Mouse (Mus musculus) embryonic facial prominence, embryonic 15.5 days (tissue): ENCODE results near the gene Ccdc71. TPM values are rescaled to one million over a fixed set of nuclear protein-coding genes. Genes with fewer than 3 reads are reported as not detected.

Experiments used
- ATAC-seq: fragments of 200-750 bp; cut with Nextera tagmentation; 2 replicates; pipeline ENCODE4 v1.8.0; 2017; ENCODE audit warnings: low read depth, moderate TSS enrichment; ENCODE audit not compliant: insufficient number of reproducible peaks, low FRiP score, low TSS enrichment
- H3K27ac ChIP-seq: fragments of 300-500 bp; sonication (generic); replicated peaks from 2 replicates; pipeline ENCODE4 v1.5.1; 2015; ENCODE audit warnings: mild to moderate bottlenecking, inconsistent platforms
- H3K27me3 ChIP-seq: fragments of 300-500 bp; sonication (generic); 2 replicates; pipeline ENCODE4 v1.6.1; 2015; ENCODE audit warnings: inconsistent platforms
- H3K36me3 ChIP-seq: fragments of 300-500 bp; sonication (generic); 2 replicates; pipeline ENCODE4 v1.6.1; 2015; ENCODE audit warnings: mild to moderate bottlenecking, inconsistent platforms
- H3K4me1 ChIP-seq: fragments of 300-500 bp; sonication (generic); 2 replicates; pipeline ENCODE4 v1.6.1; 2015; ENCODE audit warnings: inconsistent platforms
- H3K4me2 ChIP-seq: fragments of 300-500 bp; sonication (generic); replicated peaks from 2 replicates; pipeline ENCODE4 v1.6.1; 2015; ENCODE audit warnings: mild to moderate bottlenecking, inconsistent platforms
- H3K4me3 ChIP-seq: fragments of 300-500 bp; sonication (generic); replicated peaks from 2 replicates; pipeline ENCODE4 v1.5.1; 2015; ENCODE audit warnings: mild to moderate bottlenecking, inconsistent platforms
- H3K9ac ChIP-seq: fragments of 300-500 bp; sonication (generic); 2 replicates; pipeline ENCODE4 v1.6.1; 2015; ENCODE audit warnings: inconsistent platforms
- H3K9me3 ChIP-seq: fragments of 300-500 bp; sonication (generic); replicated peaks from 2 replicates; pipeline ENCODE4 v1.6.1; 2016; ENCODE audit warnings: inconsistent platforms
- WGBS: fragments of 180-500 bp; shearing (Covaris S2); methylation state at CpG from one replicate; pipeline ENCODE4 v1.1.7; 2015; 5-methylcytosine and 5-hydroxymethylcytosine counted together
- polyA plus RNA-seq: library from polyadenylated mRNA; unstranded; fragments of >200 nt; fragmentation: Nextera tagmentation; extraction: Ambion mirVana; gene quantifications from 2 replicates; pipeline ENCODE4 v1.2.1, GENCODE M21; 2015

Ccdc71 gene
- polyA plus RNA-seq, 1 experiment from 2014 or later = 60.7 TPM

GRCm38 (mm10) chr9:108449860-108450259 lies 10.5 kb upstream of the Ccdc71 start:
- no peaks in the 10 kb centered on the region for H3K9me3 ChIP-seq
- 39% methylated on average over 4 of the region's 4 CpGs for WGBS
- peaks cover 13% of the 10 kb centered on the region; the same call in 1 of the 2 replicates for H3K36me3 ChIP-seq
- no peak overlapping the region for H3K4me3 ChIP-seq
- no peak for ATAC-seq
- no peaks in the 10 kb centered on the region for H3K27me3 ChIP-seq
- no peak overlapping the region for H3K9ac ChIP-seq
- peaks cover 51% of the 10 kb centered on the region for H3K4me1 ChIP-seq
- H3K4me2 ChIP-seq = peak overlapping the region; percentile 86; the same call in 1 of the 2 replicates
- peak overlapping the region; percentile 41; the same call in 1 of the 2 replicates for H3K27ac ChIP-seq

- Histone ChIP-seq H3K27ac (peak overlapping the region; percentile 41; the same call in 1 of the 2 replicates), H3K36me3 (peaks cover 13% of the 10 kb centered on the region; the same call in 1 of the 2 replicates), H3K27me3 (no peaks in the 10 kb centered on the region), H3K4me3 (peak overlapping the region; percentile 62; the same call in 1 of the 2 replicates), H3K4me2 (peak overlapping the region; percentile 86), H3K4me1 (peaks cover 51% of the 10 kb centered on the region), H3K9me3 (no peaks in the 10 kb centered on the region), H3K9ac (no peak overlapping the region)
- ATAC-seq = no peak
- 63% methylated on average over 21 of the region's 21 CpGs for WGBS
Observed at GRCm38 (mm10) chr9:108450292-108451169, 9.8 kb upstream of the Ccdc71 start.

GRCm38 (mm10) chr9:108451170-108451493 lies 9.2 kb upstream of the Ccdc71 start:
- Histone ChIP-seq H3K4me3 (peak overlapping the region; percentile 62), H3K9ac (no peak overlapping the region), H3K4me2 (peak overlapping the region; percentile 86), H3K9me3 (no peaks in the 10 kb centered on the region), H3K27me3 (no peaks in the 10 kb centered on the region), H3K4me1 (peaks cover 51% of the 10 kb centered on the region), H3K36me3 (peaks cover 13% of the 10 kb centered on the region; the same call in 1 of the 2 replicates), H3K27ac (peak overlapping the region; percentile 41; the same call in 1 of the 2 replicates)
- 87% methylated on average over 6 of the region's 6 CpGs for WGBS
- ATAC-seq = no peak

- H3K27ac ChIP-seq = peak overlapping the region; percentile 91
- peak overlapping the region; percentile 68 for H3K9ac ChIP-seq
- no peaks in the 10 kb centered on the region for H3K9me3 ChIP-seq
- H3K27me3 ChIP-seq = no peaks in the 10 kb centered on the region
- H3K4me1 ChIP-seq = peaks cover 51% of the 10 kb centered on the region
- peaks cover 13% of the 10 kb centered on the region; the same call in 1 of the 2 replicates for H3K36me3 ChIP-seq
- H3K4me3 ChIP-seq = peak overlapping the region; percentile 62
- ATAC-seq = no peak
- H3K4me2 ChIP-seq = peak overlapping the region; percentile 86
- 42% methylated on average over 6 of the region's 6 CpGs for WGBS
Observed at GRCm38 (mm10) chr9:108451519-108452160, 8.7 kb upstream of the Ccdc71 start.

GRCm38 (mm10) chr9:108452291-108452906 lies 7.9 kb upstream of the Ccdc71 start:
- Histone ChIP-seq H3K27ac (peak overlapping the region; percentile 91), H3K27me3 (no peaks in the 10 kb centered on the region), H3K4me3 (peak overlapping the region; percentile 62), H3K36me3 (peaks cover 13% of the 10 kb centered on the region; the same call in 1 of the 2 replicates), H3K9me3 (no peaks in the 10 kb centered on the region), H3K4me2 (peak overlapping the region; percentile 86), H3K4me1 (peaks cover 51% of the 10 kb centered on the region), H3K9ac (peak overlapping the region; percentile 68)
- ATAC-seq = peak; percentile 90
- WGBS = under 1% methylated on average over 40 of the region's 40 CpGs

GRCm38 (mm10) chr9:108452911-108453310 lies 7.4 kb upstream of the Ccdc71 start:
- 11% methylated on average over 6 of the region's 6 CpGs for WGBS
- Histone ChIP-seq H3K9ac (peak overlapping the region; percentile 68), H3K4me1 (peaks cover 51% of the 10 kb centered on the region), H3K4me3 (peak overlapping the region; percentile 62), H3K27ac (peak overlapping the region; percentile 91), H3K27me3 (no peaks in the 10 kb centered on the region), H3K9me3 (no peaks in the 10 kb centered on the region), H3K36me3 (peaks cover 9% of the 10 kb centered on the region; the same call in 1 of the 2 replicates), H3K4me2 (peak overlapping the region; percentile 86)
- no peak for ATAC-seq

- Histone ChIP-seq H3K4me2 (peak overlapping the region; percentile 86), H3K27ac (peak overlapping the region; percentile 91), H3K4me3 (peak overlapping the region; percentile 62), H3K4me1 (peaks cover 51% of the 10 kb centered on the region), H3K36me3 (peaks cover 3% of the 10 kb centered on the region; the same call in 1 of the 2 replicates), H3K9ac (no peak overlapping the region), H3K9me3 (no peaks in the 10 kb centered on the region), H3K27me3 (no peaks in the 10 kb centered on the region)
- 46% methylated on average over 4 of the region's 4 CpGs for whole genome bisulfite sequencing
- no peak for ATAC-seq
Observed at GRCm38 (mm10) chr9:108453458-108453857, 6.9 kb upstream of the Ccdc71 start.

GRCm38 (mm10) chr9:108454429-108454828 lies 5.9 kb upstream of the Ccdc71 start:
- Histone ChIP-seq H3K27me3 (no peaks in the 10 kb centered on the region), H3K4me2 (no peak overlapping the region), H3K27ac (no peak overlapping the region), H3K9me3 (no peaks in the 10 kb centered on the region), H3K4me3 (no peak overlapping the region), H3K36me3 (no peaks in the 10 kb centered on the region), H3K4me1 (peaks cover 47% of the 10 kb centered on the region), H3K9ac (no peak overlapping the region)
- ATAC-seq = no peak
- 91% methylated on average over 6 of the region's 6 CpGs for WGBS

- no peak overlapping the region for H3K27ac ChIP-seq
- no peaks in the 10 kb centered on the region for H3K9me3 ChIP-seq
- H3K4me3 ChIP-seq = no peak overlapping the region
- ATAC-seq = no peak
- no peak overlapping the region for H3K9ac ChIP-seq
- 72% methylated on average over 12 of the region's 12 CpGs for WGBS
- H3K4me1 ChIP-seq = peaks cover 39% of the 10 kb centered on the region
- no peak overlapping the region for H3K4me2 ChIP-seq
- H3K27me3 ChIP-seq = no peaks in the 10 kb centered on the region
- no peaks in the 10 kb centered on the region for H3K36me3 ChIP-seq
Observed at GRCm38 (mm10) chr9:108455747-108456571, 4.4 kb upstream of the Ccdc71 start.

- H3K4me3 ChIP-seq = no peak overlapping the region
- no peak overlapping the region for H3K9ac ChIP-seq
- H3K36me3 ChIP-seq = 0 out of 2 replicates have a peak, but pooled peaks cover 1% of the 10 kb centered on the region
- no peaks in the 10 kb centered on the region for H3K9me3 ChIP-seq
- H3K4me1 ChIP-seq = peaks cover 39% of the 10 kb centered on the region
- no peak overlapping the region for H3K27ac ChIP-seq
- H3K4me2 ChIP-seq = no peak overlapping the region
- 88% methylated on average over 10 of the region's 10 CpGs for WGBS
- H3K27me3 ChIP-seq = no peaks in the 10 kb centered on the region
- no peak for ATAC-seq
Observed at GRCm38 (mm10) chr9:108456953-108457352, 3.4 kb upstream of the Ccdc71 start.
